Mouse (Mus musculus) heart, postnatal 0 days (tissue): Measurements from ENCODE around the gene 9930104L06Rik.

Experiments
- CTCF ChIP-seq: IDR thresholded peaks from 2 replicates; pipeline ENCODE4 v1.5.1; 2016; ENCODE audit warnings: antibody characterized with exemption, control low read depth, low read depth
- EP300 ChIP-seq: IDR thresholded peaks from 2 replicates; pipeline ENCODE4 v1.6.1; 2016; ENCODE audit warnings: antibody characterized with exemption, low read depth

GRCm38 (mm10) chr4:124964912-124965599 lies 28.2 kb downstream of the 9930104L06Rik start:
- no peak for TF ChIP-seq EP300
- no peak for TF ChIP-seq CTCF
